Mouse (Mus musculus) thymus, adult 2 months (tissue): Measurements from ENCODE around the gene Chd6.

Source experiments
- CTCF ChIP-seq: fragments of 200-500 bp; IDR thresholded peaks from 2 replicates; pipeline ENCODE4 v1.5.1; 2012; ENCODE audit warnings: mild to moderate bottlenecking, control low read depth, low read length, moderate library complexity, borderline replicate concordance; ENCODE audit not compliant: control insufficient read depth, poor library complexity, insufficient read depth; ENCODE audit errors: extremely low read depth
- POLR2A ChIP-seq: fragments of 200-500 bp; IDR thresholded peaks from 2 replicates; pipeline ENCODE4 v1.6.1; 2012; ENCODE audit warnings: mild to moderate bottlenecking, low read length, control low read depth, moderate library complexity; ENCODE audit not compliant: control insufficient read depth, poor library complexity, insufficient read depth; ENCODE audit errors: extremely low read depth

- TF ChIP-seq CTCF = no peak
- TF ChIP-seq POLR2A = no peak
These were observed 116.4 kb downstream of the Chd6 start for GRCm38 (mm10) chr2:160992465-160992864.
